Mouse (Mus musculus): ENCODE measurements around the gene Trpm1. TPM values are rescaled to one million over a fixed set of nuclear protein-coding genes. Genes with fewer than 3 reads are reported as not detected.
"Not testable (repeated sequence)": the region's sequence is repeated elsewhere in the genome, so short reads cannot be mapped to it uniquely, and the experiment has no call there.

Gene Trpm1
- not detected in 2 replicates for polyA plus RNA-seq (2011; ENCODE audit: insufficient read length, low read depth, missing spikeins)

GRCm38 (mm10) chr7:64153535-64153934 is at the start of gene Trpm1:
Gene Trpm1, plus strand, starts transcription at chr7:64153835.
- Histone ChIP-seq H3K4me3 (ENCODE audit: insufficient read depth, low read length) (no peak within 1 kb of the TSS), H3K27ac (ENCODE audit: insufficient read depth, low read length) (no peak within 1 kb of the TSS), H3K4me1 (ENCODE audit: control insufficient read depth, insufficient read depth, low read length) (peaks cover 4% of the 10 kb centered on the region; the same call in 1 of the 2 replicates)
- TF ChIP-seq POLR2A (IDR thresholded peaks at IDR 0.05; ENCODE audit: low read depth, low read length) (no peak), CTCF (IDR thresholded peaks at IDR 0.05; ENCODE audit: borderline replicate concordance, insufficient read depth, low read length) (no peak)

DNA sequence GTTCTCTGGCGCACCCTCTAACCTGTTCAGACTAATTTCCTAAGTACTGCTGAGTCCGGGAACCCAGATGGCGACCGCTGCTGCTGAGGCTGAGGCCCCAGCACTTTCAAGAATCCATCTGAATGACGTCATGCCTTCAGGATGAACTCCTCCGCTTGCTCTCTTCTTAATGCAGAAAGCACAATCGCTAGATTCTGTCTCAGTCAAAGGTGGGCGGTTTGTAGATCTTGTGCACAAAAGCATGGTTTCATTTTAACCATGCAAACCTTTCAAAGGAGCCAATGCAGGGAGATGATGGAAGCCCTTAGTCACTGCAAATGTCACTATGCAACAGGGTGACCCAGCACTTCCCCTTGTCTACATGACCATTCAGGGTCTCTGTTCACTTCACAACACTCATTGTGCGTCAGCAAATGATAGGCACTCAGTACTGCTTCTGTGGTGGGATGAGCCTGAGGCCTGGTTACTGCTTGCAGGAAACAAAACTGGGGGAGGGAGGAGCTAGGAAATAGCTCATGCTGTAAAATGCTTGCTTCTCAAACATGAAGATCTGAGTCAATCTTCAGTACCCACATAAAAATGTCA is 31.4 kb upstream of the Trpm1 start:
- TF ChIP-seq CTCF (IDR thresholded peaks at IDR 0.05; ENCODE audit: borderline replicate concordance, insufficient read depth, low read length) (no peak), POLR2A (IDR thresholded peaks at IDR 0.05; ENCODE audit: low read depth, low read length) (no peak)
- H3K4me3 ChIP-seq (ENCODE audit: insufficient read depth, low read length), result no peak overlapping the region
- H3K27ac ChIP-seq (ENCODE audit: insufficient read depth, low read length), result no peak overlapping the region
- H3K4me1 ChIP-seq (ENCODE audit: control insufficient read depth, insufficient read depth, low read length), result no peaks in the 10 kb centered on the region

GRCm38 (mm10) chr7:64123721-64124120 is 29.9 kb upstream of the Trpm1 start:
- no peaks in the 10 kb centered on the region for H3K4me1 ChIP-seq (ENCODE audit: control insufficient read depth, insufficient read depth, low read length)
- no peak overlapping the region for H3K27ac ChIP-seq (ENCODE audit: insufficient read depth, low read length)
- H3K4me3 ChIP-seq (ENCODE audit: insufficient read depth, low read length), result no peak overlapping the region
- no peak for TF ChIP-seq CTCF (IDR thresholded peaks at IDR 0.05; ENCODE audit: borderline replicate concordance, insufficient read depth, low read length)
- TF ChIP-seq POLR2A (IDR thresholded peaks at IDR 0.05; ENCODE audit: low read depth, low read length), result no peak

DNA sequence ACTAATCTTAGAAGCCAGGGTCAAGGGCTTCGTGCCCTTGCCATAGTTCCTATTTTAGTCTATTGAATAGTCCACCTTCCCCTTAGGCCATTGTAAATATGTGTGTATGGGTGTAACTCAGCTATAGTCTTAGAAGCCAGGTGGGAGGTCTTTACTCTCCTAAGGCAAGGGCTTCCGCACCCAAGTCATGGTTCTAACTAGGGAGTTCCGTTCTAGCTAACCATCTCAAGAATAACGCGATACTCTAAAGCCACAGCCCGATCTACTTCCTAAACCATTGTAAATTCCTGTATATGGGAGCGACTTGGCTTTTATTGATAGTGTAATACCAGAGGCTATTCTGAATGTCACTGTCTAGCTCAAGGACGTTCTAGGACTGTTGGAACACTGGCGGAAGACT is 27.6 kb upstream of the Trpm1 start:
- not testable (repeated sequence) for H3K4me3 ChIP-seq (ENCODE audit: insufficient read depth, low read length); H3K4me1 ChIP-seq (ENCODE audit: control insufficient read depth, insufficient read depth, low read length); H3K27ac ChIP-seq (ENCODE audit: insufficient read depth, low read length)

GRCm38 (mm10) chr7:64139866-64140265 is 13.8 kb upstream of the Trpm1 start:
- Histone ChIP-seq H3K27ac (ENCODE audit: insufficient read depth, low read length) (no peak overlapping the region), H3K4me1 (ENCODE audit: control insufficient read depth, insufficient read depth, low read length) (no peaks in the 10 kb centered on the region), H3K4me3 (ENCODE audit: insufficient read depth, low read length) (no peak overlapping the region)
- TF ChIP-seq POLR2A (IDR thresholded peaks at IDR 0.05; ENCODE audit: low read depth, low read length) (no peak), CTCF (IDR thresholded peaks at IDR 0.05; ENCODE audit: borderline replicate concordance, insufficient read depth, low read length) (no peak)

GRCm38 (mm10) chr7:64141301-64142032 is 12.2 kb upstream of the Trpm1 start:
- no peak for TF ChIP-seq CTCF (IDR thresholded peaks at IDR 0.05; ENCODE audit: borderline replicate concordance, insufficient read depth, low read length)
- no peak for TF ChIP-seq POLR2A (IDR thresholded peaks at IDR 0.05; ENCODE audit: low read depth, low read length)
- no peaks in the 10 kb centered on the region for H3K4me1 ChIP-seq (ENCODE audit: control insufficient read depth, insufficient read depth, low read length)
- no peak overlapping the region for H3K27ac ChIP-seq (ENCODE audit: insufficient read depth, low read length)
- no peak overlapping the region for H3K4me3 ChIP-seq (ENCODE audit: insufficient read depth, low read length)

DNA sequence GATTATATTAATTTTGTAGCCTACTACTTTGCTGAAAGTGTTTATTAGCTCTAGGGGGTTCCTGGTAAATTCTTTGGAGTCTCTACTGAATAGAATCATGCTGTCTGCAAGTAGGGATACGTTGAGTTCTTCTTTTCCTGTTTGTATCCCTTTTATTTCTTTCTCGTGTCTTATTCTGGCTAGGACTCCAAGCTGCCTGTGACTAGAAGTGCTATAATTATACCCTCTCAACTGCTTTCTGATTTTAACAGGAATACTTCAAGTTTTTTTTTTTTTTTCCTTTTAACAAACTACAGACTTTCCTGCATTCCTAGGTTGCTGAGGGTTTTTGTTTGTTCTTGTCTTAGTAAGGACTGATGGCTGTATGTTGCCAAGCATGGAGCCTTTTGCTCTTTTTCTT is 4.3 kb upstream of the Trpm1 start:
- no peak for TF ChIP-seq CTCF (IDR thresholded peaks at IDR 0.05; ENCODE audit: borderline replicate concordance, insufficient read depth, low read length)
- TF ChIP-seq POLR2A (IDR thresholded peaks at IDR 0.05; ENCODE audit: low read depth, low read length), result no peak
- H3K27ac ChIP-seq (ENCODE audit: insufficient read depth, low read length), result no peak overlapping the region
- H3K4me1 ChIP-seq (ENCODE audit: control insufficient read depth, insufficient read depth, low read length), result no peaks in the 10 kb centered on the region
- H3K4me3 ChIP-seq (ENCODE audit: insufficient read depth, low read length), result no peak overlapping the region

DNA sequence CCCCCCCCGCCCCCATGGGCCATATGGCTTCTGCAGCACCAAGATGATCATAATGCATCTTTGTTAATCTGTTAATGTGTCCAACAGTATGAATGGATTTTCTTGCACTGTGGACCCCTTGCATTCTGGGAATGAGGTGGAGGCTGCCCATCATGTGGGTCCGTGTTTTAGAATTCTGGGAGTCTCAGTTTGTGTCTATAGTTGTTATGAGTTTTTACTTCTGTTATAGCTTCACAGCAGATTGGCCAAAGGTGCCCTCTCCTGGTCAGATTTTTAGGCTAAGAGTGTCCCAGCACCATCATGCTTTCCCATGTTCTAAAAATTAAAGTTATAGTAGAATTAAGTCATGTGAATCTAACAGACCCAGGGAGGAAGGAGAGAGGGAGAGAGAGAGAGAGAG is 3.9 kb upstream of the Trpm1 start:
- no peak overlapping the region for H3K27ac ChIP-seq (ENCODE audit: insufficient read depth, low read length)

DNA sequence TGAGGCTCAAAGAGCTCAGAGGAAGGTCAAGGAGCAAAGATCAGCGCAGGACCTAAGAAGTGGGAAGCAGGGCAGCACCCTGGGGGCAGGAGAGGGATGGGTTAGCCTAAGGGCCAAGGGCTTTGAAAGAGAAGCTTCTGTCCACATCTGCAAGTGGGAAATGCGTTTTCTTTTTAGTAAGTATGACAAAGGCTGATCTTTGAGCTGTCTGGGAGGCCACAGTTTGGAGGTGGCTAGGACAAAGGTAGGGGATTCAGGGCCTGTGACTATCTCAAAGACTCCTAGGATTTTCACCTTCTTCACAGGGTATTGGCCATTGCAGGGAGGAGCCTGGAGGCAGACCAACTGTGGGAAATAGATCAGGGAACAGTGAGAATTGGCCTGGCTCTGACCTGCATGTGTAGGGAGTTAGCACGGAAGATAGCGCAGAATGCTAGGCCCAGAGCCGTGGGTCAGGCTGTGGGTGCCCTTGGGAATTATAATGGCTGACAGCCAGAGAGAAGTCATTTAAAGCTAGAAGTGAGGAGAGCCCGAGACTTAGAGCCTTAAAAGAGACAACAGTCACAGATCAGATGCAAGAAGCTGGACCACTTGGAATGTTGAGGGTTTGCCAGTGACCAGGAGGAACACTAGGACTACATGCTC is 3.1 kb upstream of the Trpm1 start:
- Histone ChIP-seq H3K4me1 (ENCODE audit: control insufficient read depth, insufficient read depth, low read length) (no peaks in the 10 kb centered on the region), H3K4me3 (ENCODE audit: insufficient read depth, low read length) (no peak overlapping the region), H3K27ac (ENCODE audit: insufficient read depth, low read length) (no peak overlapping the region)
- TF ChIP-seq POLR2A (IDR thresholded peaks at IDR 0.05; ENCODE audit: low read depth, low read length) (no peak), CTCF (IDR thresholded peaks at IDR 0.05; ENCODE audit: borderline replicate concordance, insufficient read depth, low read length) (no peak)

More for the DNA sequence above, 3.9 kb upstream of the Trpm1 start:
- Histone ChIP-seq H3K4me3 (ENCODE audit: insufficient read depth, low read length) (no peak overlapping the region), H3K4me1 (ENCODE audit: control insufficient read depth, insufficient read depth, low read length) (no peaks in the 10 kb centered on the region)
- TF ChIP-seq POLR2A (IDR thresholded peaks at IDR 0.05; ENCODE audit: low read depth, low read length) (no peak), CTCF (IDR thresholded peaks at IDR 0.05; ENCODE audit: borderline replicate concordance, insufficient read depth, low read length) (no peak)

DNA sequence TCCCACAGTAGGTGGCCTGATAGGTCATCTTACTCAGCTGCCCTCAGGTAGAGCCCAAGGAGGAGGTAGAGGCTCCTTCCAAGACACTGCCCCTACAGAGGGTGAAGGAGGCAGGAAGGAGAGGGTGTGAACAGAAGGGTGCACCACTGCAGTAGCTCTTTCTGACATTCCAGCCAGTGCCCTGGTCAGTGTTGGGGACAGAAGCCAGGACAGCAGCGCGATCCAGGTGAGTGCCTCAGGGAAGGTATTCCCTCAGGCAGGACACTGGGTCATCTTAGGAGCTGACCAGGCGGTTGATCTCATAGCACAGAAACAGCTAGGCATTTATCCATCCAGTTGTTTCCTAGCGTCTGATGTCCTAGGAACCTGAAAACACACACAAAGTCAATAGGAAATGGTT is 1.6 kb downstream of the Trpm1 start:
- TF ChIP-seq POLR2A (IDR thresholded peaks at IDR 0.05; ENCODE audit: low read depth, low read length) (no peak), CTCF (IDR thresholded peaks at IDR 0.05; ENCODE audit: borderline replicate concordance, insufficient read depth, low read length) (no peak)
- Histone ChIP-seq H3K4me1 (ENCODE audit: control insufficient read depth, insufficient read depth, low read length) (peaks cover 4% of the 10 kb centered on the region; the same call in 1 of the 2 replicates), H3K4me3 (ENCODE audit: insufficient read depth, low read length) (no peak overlapping the region), H3K27ac (ENCODE audit: insufficient read depth, low read length) (no peak overlapping the region)
